Mouse (Mus musculus) thymus, postnatal 4 days (tissue): ENCODE data around the gene Slc41a2.

ENCODE experiments used
- DNase-seq: peaks from one replicate; pipeline ENCODE4 v3.0.0; 2021

The Slc41a2 gene

DNA sequence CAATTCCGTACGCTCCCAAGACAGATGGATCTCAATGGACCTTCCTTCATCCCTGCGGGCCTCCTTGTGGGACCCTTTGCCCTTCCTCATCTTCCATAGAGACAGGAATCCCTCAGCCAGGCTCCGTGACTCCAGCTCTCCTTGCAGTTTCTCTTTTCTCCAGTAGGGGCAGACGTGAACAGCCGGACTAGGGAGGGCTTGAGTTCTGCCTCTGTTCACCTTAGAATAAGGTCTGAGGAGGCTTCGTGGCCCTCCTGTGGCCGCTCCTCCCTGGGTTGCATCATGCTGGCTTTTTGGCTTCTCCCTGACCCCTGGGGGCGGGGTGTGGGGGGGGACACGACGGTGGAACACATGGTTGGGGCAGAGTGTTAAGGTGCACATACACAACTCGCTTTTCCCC is 118.0 kb downstream of the Slc41a2 start:
- DNase-seq: peak; percentile 70

DNA sequence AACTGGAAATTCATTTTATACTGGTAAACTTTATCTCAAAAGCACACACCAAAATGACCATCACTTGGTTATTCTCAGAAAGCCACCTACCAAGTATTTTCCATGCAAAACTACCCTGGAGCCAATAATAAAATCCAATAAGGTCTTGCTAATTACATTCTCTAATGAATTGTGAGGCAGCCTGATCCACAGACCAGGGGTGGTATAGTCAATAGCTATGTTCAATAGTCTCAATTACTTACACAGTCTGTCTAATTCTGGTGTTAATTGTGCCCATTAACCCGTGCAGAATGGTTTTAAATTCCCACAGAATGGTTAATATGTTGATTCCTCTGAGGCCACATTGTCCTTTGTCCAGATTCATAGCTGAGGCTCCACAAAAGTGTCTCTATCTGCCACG is 118.9 kb downstream of the Slc41a2 start:
- DNase-seq: no peak

DNA sequence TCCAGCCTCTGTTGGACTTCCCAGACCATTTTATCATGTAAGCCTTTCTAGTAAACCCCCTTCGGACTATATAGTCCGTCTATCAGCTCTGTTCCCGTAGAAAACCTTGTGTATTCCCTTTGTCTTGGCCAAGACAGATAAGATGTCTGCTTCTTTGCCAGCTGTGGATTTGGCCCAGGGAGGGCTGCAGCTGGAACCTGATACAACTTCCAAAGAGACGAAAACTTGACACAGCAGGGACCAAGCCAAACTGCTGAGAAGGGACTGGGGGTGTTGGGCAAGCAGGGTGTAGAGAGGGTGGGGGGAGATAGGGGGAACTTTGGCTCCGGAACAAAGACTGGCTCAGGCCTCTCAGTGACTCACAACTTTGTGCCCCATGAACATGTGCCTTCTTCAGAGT is 120.4 kb downstream of the Slc41a2 start:
- no peak for DNase-seq

DNA sequence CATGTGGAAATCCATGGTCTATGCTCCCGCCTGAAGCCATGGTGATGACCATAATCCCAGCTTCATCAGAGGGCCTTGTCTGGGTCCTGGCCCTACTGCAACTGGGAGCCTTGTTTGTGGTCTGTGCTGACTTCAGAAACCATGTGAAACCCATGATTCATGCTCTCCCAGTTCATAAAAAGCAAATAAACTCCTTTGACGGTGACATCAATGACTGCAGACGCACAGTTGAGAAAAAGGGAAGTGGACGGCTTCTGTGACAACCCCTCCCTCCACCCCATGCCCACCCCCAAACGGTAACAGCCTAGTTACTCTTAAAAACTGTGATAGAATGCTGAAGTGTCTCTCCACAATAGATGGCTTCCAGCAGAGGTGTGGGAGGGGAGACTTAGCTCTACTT is 122.1 kb downstream of the Slc41a2 start:
- no peak for DNase-seq

DNA sequence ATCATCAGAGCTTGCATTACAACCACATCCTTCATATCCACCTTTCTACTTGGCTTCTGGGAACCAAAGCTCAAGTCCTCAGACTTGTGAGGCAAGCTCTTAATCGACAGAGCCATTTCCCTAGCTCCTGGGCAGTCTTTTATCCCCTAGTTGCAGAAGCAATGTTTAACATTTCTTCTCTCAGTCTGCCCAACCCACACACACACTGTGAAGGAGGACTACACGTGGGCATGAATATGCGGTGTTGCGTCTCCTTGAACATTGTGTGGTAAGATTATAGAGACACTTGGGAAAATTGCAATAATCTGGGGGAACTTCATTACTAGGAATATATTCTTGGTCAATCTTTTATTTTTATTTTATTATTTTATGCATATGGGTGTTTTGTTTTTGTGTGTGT is 125.1 kb downstream of the Slc41a2 start:
- DNase-seq: no peak

DNA sequence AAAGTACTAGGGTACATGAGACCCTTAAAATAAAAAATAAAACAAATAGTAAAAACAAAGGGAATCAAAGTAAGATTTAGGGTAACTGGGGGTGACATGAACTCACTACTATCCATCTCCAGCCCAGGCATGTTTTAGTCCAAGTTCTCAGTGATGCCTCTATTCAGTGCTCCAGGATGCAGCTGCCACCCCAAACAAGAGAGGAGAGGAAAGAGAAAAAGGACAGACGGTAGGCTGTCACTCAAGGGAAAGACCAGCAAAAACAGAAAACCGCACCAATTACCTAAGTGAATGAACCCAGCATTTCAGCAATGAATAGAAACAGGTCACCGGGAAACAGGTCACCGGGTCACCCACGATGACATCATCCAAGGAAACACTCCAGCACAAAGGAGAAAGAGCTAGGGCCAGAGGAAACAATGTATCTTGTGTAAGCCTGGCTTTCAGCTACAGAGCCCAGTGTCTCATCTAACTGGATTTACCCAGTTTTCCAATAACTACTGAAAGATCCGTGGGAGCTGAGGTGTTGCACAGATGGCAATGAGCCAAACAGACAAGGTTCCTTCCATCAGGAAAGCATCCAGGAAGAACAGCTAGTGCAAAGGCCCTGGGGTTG is 126.6 kb downstream of the Slc41a2 start:
- no peak for DNase-seq

DNA sequence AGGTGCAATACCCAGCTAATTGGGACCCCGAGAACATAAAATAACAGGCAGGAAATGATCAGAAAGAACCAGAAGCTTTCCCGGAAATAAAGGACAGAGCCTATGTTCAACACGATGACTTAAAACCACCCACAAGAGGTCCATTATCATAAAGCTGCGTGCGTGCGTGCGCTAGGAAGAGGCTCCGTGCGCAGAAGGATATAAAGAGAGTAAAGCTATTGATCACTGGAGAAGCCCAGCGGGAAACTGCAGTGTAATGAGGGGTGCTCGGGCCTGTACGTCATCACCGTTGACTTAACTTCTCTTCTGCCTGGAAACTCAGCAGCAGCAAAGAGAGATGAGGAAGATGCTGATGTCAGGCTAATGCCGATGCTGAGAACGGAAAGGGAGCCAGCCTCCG is 127.6 kb downstream of the Slc41a2 start:
- no peak for DNase-seq

DNA sequence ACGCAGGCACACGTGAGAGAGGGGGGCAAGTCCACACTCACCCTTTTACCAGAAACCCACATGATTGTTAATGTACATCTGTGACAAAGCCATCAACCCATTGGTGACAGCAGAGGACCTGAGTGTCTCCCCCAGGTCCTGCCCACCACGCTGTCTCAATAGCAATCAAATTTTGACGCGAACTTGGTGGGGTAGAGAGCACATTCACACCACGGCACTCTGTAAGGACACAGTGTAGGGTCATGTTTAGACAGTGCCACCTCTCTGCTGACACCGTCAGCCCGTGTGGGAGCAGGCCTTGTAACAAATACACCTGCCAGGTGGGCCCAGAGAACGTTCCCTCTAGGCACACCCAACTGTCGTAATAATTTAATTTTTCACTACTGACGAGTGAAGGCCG is 128.3 kb downstream of the Slc41a2 start:
- no peak for DNase-seq

DNA sequence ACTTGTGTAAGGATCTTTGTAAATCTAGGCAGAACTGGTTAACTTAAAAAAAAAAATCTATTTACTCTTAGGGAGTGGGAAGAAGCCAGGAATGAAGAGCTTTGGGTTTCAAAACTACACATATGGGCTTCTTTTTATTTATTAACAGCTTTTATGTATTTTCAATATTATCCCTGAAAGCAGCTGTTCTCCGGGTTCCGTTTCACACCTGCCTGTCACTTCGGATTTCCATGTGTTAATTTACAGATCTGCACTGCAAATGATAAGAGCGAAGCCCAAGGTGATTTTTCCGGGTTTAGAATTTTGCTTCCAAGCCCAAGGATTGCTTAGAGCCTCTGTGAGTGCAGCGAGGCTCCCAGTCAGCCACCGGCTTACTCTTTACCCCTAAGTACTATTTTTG is 129.2 kb downstream of the Slc41a2 start:
- no peak for DNase-seq

DNA sequence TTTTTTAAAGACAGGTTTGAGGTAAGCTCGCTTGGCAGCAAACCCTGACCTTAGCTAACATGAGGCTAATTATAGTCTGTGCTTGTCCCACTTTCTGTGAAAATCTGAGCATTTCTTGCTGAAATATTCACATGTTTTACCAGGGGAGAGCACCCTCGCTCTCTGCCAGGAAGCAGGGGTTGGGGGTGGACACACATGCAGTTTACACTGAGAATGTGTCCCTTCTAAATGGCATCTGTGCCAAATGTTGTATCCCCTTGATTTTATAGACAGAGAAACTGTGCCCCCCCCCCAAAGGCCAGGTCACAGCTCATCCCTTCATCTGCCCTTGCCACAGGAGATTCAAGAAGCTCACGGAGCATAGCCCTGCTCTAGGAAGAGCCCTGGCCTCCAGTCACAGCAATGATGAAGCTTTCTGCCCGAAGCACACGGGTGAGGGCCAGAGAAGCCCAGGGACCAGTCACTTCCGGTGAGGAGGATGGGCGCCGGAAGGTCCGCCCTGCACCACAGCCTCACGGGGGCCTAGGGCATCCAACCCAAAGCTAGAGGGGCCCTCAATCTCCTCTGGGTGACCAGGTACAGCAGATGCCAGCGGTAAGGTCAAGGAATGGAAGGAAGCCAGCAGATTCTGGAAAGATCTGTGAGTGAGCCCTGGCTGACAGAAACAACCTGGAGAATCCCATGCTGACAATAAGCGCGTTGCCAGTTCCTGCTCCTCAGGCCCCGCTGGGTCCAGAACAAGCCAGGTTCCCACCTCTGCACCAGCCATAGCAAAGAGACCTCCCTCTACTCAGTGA is 134.6 kb downstream of the Slc41a2 start:
- DNase-seq: no peak

DNA sequence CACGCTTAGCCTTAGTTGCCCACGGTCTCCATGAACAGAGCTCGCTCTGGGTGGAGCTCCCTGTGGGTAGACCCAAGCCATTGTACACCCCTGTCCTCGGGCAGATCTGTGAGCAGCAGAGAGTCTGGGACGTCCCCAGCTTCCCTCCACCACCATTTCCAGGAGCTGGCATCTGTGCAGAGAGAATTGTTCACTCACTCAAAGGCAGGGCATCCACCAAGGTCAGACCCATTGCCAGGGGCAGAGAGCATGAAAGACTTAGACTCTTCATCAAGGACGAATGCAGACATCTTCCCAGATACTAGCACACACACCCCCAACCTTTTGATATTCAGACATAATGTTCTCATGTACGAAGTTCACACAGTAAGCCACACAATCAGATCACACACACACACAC is 136.2 kb downstream of the Slc41a2 start:
- no peak for DNase-seq

DNA sequence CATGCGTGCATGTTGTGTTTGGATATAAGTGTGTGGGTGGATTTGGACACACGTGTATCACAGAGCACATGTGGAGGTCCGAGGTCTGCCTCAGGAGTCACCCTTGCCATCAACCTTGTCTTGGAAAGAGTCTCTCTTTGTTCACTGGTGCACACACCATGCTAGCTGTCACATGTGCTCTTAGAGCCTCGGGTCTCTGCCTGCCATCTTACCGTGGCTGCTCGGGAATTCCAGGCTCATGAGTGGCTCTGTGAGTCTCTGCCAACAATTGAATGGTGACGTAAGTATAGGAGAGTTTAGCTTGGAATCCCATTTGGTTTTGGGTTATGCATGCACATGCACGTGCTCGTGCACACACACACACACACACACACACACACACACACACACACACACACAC is 138.4 kb downstream of the Slc41a2 start:
- no peak for DNase-seq

DNA sequence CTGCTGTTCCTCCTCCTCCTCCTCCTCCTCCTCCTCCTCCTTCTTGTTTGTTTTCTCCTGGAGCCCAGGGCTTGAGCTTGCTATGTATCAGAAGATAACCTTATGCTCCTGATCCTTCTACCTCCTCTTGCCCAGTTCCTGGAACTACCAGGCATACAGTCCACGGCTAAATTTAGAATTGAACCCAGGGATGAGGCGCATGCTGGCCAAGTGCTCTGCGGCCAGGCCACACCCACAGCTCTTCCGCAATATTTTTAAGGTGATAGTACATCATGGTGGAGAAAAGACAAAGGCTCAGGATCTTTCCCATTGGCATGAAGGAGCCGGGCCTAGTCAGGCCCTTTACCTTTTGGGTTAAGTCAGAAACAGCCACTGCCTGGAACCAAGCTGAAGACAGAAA is 139.0 kb downstream of the Slc41a2 start:
- no peak for DNase-seq

DNA sequence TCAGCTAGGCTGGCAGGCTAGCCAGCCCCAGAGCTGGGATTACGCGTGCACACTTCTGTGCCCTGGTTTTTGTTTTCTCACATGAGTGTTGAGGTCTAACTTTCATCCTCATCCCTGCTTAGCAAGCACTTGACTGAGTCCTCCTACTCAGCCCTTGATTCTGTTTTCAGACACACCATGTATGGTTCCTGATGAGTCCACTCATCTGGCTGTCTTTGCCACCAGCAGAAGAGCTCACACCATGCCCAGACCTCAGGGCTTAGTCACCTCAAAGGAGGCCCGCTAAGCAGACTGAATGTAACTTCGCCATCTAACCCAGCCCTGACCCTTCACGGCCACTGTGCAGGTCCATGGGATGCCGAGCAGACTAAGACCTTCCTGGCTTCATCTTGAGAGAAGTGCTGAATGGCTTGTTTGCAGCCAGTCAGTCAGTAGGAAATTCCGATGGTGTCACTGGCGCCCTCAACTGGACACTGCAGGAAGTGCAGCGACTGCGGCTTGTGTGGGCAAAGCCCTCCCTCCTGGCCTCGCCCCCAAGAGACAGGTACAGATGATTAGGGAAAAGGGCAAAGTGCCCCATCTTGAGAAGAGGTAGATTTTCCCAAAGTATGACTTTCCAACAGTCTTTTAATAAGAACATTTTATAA is 139.9 kb downstream of the Slc41a2 start:
- DNase-seq: peak; percentile 91

DNA sequence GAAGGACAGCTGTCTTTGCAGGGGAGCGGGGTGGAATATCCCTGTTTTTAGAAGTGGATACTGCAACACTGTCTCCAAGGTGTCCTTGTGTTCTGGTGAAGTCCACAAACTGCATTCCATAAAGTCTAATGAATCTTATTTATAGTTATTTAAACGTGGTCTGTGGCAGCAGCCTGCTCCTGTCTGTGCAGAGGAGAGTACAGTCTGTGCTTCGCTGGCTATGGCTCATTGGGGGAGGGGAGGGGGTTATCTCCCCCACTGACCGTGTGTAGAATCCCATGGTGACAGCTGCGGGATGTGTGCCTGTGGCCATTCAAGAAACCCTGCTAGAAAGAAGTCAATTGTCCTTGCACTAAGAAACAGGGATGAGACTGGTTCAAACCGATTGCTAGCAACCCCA is 145.7 kb downstream of the Slc41a2 start:
- no peak for DNase-seq

DNA sequence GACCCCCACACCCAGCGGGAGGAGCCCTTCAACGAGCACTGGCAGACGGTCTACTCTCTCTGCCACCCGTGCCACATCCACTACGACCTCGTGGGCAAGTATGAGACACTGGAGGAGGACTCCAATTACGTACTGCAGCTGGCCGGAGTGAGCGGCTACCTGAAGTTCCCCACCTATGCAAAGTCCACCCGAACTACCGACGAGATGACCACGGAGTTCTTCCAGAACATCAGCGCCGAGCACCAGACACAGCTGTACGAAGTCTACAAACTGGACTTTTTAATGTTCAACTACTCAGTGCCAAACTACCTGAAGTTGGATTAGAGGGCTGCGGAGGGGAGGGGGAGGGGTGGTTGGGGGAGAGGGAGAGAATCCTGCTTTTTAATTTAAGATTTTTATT is 146.2 kb downstream of the Slc41a2 start:
- DNase-seq: no peak

DNA sequence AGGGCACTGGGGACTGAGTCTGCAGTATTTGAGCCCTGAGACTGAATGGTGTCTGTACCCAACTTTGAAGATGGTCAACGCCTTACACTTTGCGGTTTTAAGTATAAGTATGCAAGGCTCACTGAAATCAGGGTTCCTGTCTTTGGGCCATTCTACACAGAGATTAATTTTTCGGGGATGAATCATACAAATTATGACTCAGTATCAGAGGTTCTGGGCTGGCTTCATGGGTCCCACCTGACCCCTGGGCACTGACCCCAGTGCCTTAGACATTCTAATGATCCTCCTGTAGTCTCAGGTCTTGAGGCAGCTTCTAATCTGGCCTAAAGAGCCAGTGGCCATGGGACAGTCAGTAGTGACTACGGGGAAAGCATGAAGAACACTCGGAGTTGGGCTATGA is 148.6 kb downstream of the Slc41a2 start:
- DNase-seq: no peak

DNA sequence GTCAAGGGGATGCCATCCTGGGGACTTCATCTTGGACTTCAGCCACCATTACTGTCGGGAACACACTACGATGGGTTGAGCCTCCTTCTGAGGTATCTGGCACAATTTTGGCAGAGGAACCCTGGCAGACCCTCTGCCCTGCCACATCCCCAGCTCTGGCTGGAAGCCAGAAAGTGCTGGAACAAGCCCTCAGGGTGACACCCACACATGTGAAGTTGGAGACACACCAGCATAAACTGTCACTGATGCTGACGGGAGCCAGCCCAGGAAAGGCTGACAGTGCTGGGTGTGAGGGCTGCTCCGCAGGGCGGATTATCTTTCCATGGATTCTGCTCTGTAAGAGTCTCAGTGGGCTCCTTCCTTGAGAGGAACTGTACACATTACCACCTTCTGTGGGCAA is 150.7 kb downstream of the Slc41a2 start:
- DNase-seq: no peak

DNA sequence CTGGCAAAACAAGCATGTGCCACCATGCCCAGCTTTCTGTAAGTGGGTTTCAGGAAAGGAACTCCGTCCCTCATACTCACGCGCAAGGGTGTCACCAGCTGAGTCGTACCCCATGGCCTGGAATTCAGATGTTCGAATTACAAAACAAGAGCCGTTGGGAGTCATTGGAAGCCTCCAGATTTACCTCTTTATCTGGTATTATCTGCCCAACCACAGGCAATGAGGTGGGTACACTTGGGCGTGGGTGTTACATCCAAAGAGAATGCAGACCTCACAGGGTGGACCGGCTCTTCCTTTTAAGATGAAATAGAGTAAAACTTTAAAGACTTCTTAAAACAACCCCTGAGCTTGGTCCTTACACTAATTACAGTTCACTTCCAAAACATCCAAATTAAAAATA is 151.5 kb downstream of the Slc41a2 start:
- no peak for DNase-seq

DNA sequence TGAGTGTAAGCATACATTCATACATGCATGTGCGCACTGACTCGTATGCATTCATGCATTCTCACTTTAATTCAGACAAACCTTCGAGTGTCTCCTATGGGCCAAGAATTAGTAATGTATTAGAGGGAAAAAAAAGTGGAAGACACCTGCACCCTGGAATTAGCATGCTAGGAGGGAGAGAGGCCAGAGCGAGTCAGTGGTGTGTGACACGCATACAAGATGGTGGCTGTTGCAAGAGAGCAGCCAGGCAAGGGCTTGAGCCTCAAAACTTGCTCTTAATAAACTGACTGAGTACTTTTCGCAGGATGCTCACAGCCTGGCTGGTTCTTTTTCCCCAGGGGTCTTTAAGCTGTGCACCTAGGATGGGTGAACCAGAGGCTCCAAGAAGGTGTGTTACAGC is 152.6 kb downstream of the Slc41a2 start:
- DNase-seq: no peak

DNA sequence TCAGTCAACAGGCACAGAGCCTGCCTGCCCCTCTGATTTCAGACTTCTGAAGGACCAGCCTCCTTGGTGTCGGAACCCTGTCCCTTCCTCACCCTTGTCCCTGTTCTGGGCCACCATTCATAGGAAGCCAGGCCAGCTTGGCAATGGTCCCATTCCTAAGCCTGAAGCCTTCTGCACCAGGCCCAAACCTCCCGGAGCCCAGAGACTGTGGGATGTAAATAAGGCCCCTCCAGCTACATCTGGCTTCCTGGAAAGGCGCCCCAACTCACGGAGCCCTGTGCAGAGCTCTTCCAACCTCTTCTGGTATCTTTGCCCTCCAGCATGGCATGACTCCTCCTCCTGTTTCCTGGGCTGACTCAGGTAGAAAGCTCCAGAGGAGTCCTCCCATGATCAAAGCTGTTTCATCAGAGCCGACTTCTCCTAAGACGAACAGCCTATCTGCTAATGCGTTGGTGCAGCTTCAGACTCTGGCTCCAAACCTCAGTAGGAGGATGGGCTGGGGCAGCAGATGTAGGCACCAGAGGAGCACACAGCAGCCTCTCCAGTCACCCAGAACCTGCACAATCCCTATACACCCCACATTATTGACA is 153.1 kb downstream of the Slc41a2 start:
- DNase-seq: no peak

DNA sequence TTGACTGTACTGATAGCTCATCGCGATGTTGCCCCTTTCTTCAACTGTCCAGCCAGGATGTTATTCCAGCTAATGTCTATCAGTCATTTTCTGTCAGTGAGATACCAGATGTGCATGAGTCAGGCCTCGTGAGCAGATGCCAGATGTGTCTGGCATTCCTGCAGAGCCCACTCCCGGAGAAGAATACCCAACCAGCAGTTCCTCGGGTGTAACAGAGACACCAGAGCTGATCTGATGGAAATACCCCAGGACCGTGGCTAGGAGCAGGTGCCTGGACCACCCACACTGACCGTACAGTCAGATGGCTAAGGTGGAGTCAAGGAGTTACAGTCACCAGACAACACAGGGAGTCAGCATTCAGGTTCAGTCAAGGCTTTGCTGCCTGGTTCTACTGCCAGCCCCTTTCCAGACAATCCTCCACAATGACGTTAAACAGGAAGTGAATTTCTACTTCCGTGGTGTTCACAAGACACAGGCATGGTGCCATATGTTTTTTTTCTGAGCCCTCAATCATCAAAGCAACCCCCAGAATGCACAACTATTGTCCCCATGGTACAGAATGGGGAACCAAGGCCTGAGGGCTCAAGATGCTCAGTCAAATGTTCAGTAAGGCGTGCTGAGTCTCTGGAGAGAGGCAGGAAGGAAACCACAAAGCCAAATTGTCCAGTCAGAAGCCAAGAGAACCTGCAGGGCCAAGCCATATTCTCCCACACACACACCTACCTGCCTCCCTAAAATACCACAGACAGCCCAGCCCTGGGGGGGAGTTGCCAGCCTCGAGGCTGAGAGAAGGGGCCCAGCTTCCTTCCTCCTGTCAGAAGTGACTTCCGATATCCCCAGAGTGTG is 153.8 kb downstream of the Slc41a2 start:
- peak; percentile 62 for DNase-seq

DNA sequence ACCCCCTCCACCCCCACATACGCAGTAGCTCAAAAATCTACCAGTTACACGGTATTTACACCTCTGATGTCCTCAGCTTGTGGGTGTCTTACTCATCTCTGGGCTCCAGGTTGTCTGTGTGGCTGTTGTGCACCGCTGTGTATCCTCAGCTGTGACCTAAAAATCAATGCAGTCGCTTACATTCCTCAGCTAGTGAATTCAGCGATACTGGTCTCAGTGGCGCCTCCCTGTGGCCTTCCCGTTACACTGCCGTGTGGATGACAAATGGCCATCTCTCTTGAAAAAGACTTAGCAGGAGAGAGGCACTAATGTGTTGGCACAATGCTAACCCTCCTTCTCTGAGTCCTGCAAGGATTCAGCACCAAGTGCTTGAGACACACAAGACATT is 155.1 kb downstream of the Slc41a2 start:
- peak; percentile 92 for DNase-seq
